16 mouse cellular contexts compared by ENCODE assay signal in the genomic region with DNA sequence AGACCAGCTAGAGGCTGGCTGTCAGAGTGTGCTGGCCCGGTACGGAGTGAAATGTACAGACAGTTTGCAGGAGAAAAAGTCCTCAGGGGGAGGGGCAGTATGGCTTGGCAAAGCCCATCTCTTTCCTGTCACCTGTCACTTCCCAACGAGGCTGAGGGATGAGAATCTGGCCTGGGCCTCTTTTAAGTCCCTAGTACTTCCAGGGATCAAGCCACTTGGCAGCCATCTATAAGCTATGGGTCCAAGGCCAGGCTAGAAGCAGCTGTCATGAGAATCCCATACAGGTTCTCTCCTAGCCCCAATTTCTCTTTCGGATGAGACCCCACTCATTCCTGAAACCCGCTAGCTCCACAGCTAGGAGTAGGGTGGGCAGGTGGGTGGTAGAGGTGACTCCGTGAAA. TPM values are rescaled to one million over a fixed set of nuclear protein-coding genes. Genes with fewer than 3 reads are reported as not detected.
DNase-seq lines count a peak whose midpoint lies in the region; ATAC-seq and TF ChIP-seq lines count a peak whose summit lies in the region.
"Had no signal": no experiment of that assay in that cellular context is flagged by ENCODE, and none has a peak within 500 bp of the region (broad histone marks: within the 10 kb centered on the region; RNA-seq: fewer than 3 reads in every experiment).

No protein-coding gene starts in this region.

- H3K4me2 ChIP-seq in stomach, postnatal 0 days (replicated peaks; ENCODE audit: low read depth): no peak overlapping the region
- H3K4me2 ChIP-seq: lung, embryonic 14.5 days had no signal

- no peak overlapping the region for H3K27ac ChIP-seq in gastrocnemius, adult 2 months
- peak overlapping the region; percentile 67 for H3K27ac ChIP-seq in stomach, postnatal 0 days (replicated peaks)
- H3K27ac ChIP-seq: heart, adult 2 months had no signal

- no peak for TF ChIP-seq CTCF in gastrocnemius, adult 2 months (IDR thresholded peaks at IDR 0.05)
- TF ChIP-seq CTCF in stomach, postnatal 0 days (IDR thresholded peaks at IDR 0.05; ENCODE audit: low read depth): no peak

- H3K9ac ChIP-seq in stomach, postnatal 0 days (ENCODE audit: low read length): no peak overlapping the region
- H3K9ac ChIP-seq: lung, embryonic 14.5 days had no signal

- WGBS in stomach, postnatal 0 days: 68% methylated on average over 6 of the region's 6 CpGs

- H3K27me3 ChIP-seq in stomach, postnatal 0 days (ENCODE audit: control insufficient read depth, insufficient read depth, low read length): no peaks in the 10 kb centered on the region; the same call in 1 of the 2 replicates

- H3K36me3 ChIP-seq in stomach, postnatal 0 days (ENCODE audit: control insufficient read depth, insufficient read depth, low read length): no peaks in the 10 kb centered on the region

- no peaks in the 10 kb centered on the region for H3K9me3 ChIP-seq in stomach, postnatal 0 days (ENCODE audit: control insufficient read depth, low read length)

- DNase-seq in gastrocnemius, adult 2 months: peak; percentile 10
- no peak for DNase-seq in gastrocnemius, adult 18-20 months (ENCODE audit: low spot score)
- DNase-seq in testis, postnatal 10 days (ENCODE audit: low spot score): peak; percentile 40
- no peak for DNase-seq in testis, postnatal 14 days (ENCODE audit: low spot score)
- DNase-seq in cerebellum, postnatal 25 days: peak; percentile 69 to 76
- DNase-seq in stomach, postnatal 0 days (ENCODE audit: low spot score): no peak
- no peak for DNase-seq in right cerebral cortex, postnatal 14 days
- no peak for DNase-seq in layer of hippocampus, postnatal 10 days (ENCODE audit: low spot score in 2 of 2)
- DNase-seq: heart, postnatal 10 days; liver; lung, embryonic 14.5 days; right cerebral cortex, postnatal 25 days; thymus, postnatal 14 days had no signal

- intact Hi-C loops in gastrocnemius, adult 2 months (cut with DNase I): no loop called here

- ATAC-seq in stomach, postnatal 0 days (ENCODE audit: low FRiP score, low TSS enrichment): no peak
- ATAC-seq: forebrain, embryonic 14.5 days; hindbrain, embryonic 16.5 days had no signal

- no peaks in the 10 kb centered on the region for H3K4me1 ChIP-seq in stomach, postnatal 0 days (replicated peaks; ENCODE audit: control insufficient read depth, insufficient read depth)

- TF ChIP-seq EP300 in stomach, postnatal 0 days (optimal IDR thresholded peaks at IDR 0.05): no peak

- H3K4me3 ChIP-seq in gastrocnemius, adult 2 months: no peak overlapping the region
- H3K4me3 ChIP-seq in stomach, postnatal 0 days (ENCODE audit: low read depth, low read length): no peak overlapping the region
- H3K4me3 ChIP-seq: heart, adult 2 months had no signal

RNA-seq across cellular contexts. Expression of a gene that starts 5.6 kb away (rescaled TPM):
- total RNA-seq in gastrocnemius, adult 2 months (2021): under 1 TPM; 0.10 to 0.39 TPM
- total RNA-seq in gastrocnemius, adult 18-20 months (2021): under 1 TPM; 0.11 to 0.26 TPM
- 16.7 and 17.2 TPM in 2 replicates for polyA plus RNA-seq in stomach, postnatal 0 days (2015; fragmentation: Nextera tagmentation; extraction: Ambion mirVana)
- 10 to 100 TPM; 35.6 to 37.6 TPM for total RNA-seq in layer of hippocampus, postnatal 10 days (2021)

RNA-seq across cellular contexts. Expression of a gene that starts 53.6 kb away (rescaled TPM):
- under 1 TPM; 0.39 to 0.59 TPM for total RNA-seq in gastrocnemius, adult 2 months (2021)
- total RNA-seq in gastrocnemius, adult 18-20 months (2021): under 1 TPM; 0.39 to 0.83 TPM
- polyA plus RNA-seq in stomach, postnatal 0 days (2015; fragmentation: Nextera tagmentation; extraction: Ambion mirVana): 2.7 and 3.4 TPM in 2 replicates
- 1 to 10 TPM; 2.5 to 2.9 TPM for total RNA-seq in layer of hippocampus, postnatal 10 days (2021)

Comparison
In these comparisons a context has a peak if more than half of its experiments do, and no peak if none do; other contexts are left out.
1. DNase-seq: peak in gastrocnemius, adult 2 months (single experiment), testis, postnatal 10 days (single experiment) and cerebellum, postnatal 25 days (2 of 2); none in gastrocnemius, adult 18-20 months (single experiment), testis, postnatal 14 days (single experiment), stomach, postnatal 0 days (single experiment), right cerebral cortex, postnatal 14 days (single experiment) and layer of hippocampus, postnatal 10 days (0 of 2).
2. RNA of a gene that starts 5.6 kb away (total RNA-seq): 35.6 to 37.6 TPM in layer of hippocampus, postnatal 10 days; 0.10 to 0.39 TPM in gastrocnemius, adult 2 months and 0.11 to 0.26 TPM in gastrocnemius, adult 18-20 months; every median in the first group is over 10 times any median in the second.